Mouse (Mus musculus) splenic B cell, adult 2 months (primary cell): ENCODE data around the gene Elmo2.

ENCODE experiments used
- DNase-seq: peaks from one replicate; pipeline ENCODE4 v3.0.0-alpha.2; 2011; ENCODE audit warnings: low read depth, low spot score
- H3K27me3 ChIP-seq: 2 replicates; pipeline ENCODE4 v1.6.1; 2012; ENCODE audit warnings: mild to moderate bottlenecking, low read length, moderate library complexity, mixed read lengths; ENCODE audit not compliant: control insufficient read depth, poor library complexity, insufficient read depth, severe bottlenecking
- H3K36me3 ChIP-seq: 2 replicates; pipeline ENCODE4 v1.6.1; 2012; ENCODE audit warnings: mild to moderate bottlenecking, low read length, moderate library complexity, mixed read lengths; ENCODE audit not compliant: control insufficient read depth, poor library complexity, insufficient read depth, severe bottlenecking

Elmo2 gene

GRCm38 (mm10) chr2:165270858-165271257, 55.4 kb downstream of the Elmo2 start:
- Histone ChIP-seq H3K36me3 (no peaks in the 10 kb centered on the region), H3K27me3 (no peaks in the 10 kb centered on the region)
- DNase-seq, result peak; percentile 65

DNA sequence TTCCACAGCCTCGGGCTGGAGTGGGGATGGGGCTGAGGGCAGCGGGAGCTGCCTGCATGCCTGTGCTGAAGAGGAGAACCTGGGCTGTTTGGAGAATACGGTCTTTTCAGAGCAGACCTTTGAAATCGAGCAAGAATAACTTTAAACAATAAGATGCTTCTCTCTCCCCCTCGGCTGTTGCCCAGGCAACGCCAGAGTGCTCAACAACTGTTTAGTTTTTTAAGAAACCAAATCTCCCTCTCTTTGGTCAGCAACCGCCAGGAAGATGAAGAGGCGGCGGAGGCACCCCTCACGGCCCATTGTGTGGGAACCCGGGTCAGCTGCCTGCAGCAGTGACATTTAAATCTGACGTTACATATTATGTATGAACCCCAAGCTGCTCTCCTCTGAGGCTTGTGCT, 59.5 kb downstream of the Elmo2 start:
- H3K27me3 ChIP-seq, result no peaks in the 10 kb centered on the region
- no peak for DNase-seq
- no peaks in the 10 kb centered on the region for H3K36me3 ChIP-seq

DNA sequence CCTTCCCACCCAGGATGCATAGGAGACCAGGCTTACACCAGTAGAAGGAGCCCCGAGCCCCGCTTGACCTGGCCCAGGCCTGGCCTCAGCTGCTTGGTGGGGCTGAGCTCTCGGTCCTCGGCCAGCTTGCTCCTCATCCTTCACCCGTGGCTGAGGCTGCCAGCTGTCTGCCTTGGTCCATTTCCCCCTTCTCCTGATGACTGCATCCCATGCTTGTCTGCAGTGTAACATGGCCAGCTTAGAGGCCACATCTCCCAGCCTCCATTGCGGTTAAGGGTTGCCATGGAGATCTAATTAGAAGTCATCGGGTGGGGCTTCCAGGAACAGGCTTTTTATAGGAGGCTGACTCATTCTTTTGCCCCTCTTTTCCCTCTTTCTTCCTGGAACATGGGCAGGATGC, 62.4 kb downstream of the Elmo2 start:
- no peaks in the 10 kb centered on the region for H3K27me3 ChIP-seq
- DNase-seq, result no peak
- H3K36me3 ChIP-seq, result no peaks in the 10 kb centered on the region

DNA sequence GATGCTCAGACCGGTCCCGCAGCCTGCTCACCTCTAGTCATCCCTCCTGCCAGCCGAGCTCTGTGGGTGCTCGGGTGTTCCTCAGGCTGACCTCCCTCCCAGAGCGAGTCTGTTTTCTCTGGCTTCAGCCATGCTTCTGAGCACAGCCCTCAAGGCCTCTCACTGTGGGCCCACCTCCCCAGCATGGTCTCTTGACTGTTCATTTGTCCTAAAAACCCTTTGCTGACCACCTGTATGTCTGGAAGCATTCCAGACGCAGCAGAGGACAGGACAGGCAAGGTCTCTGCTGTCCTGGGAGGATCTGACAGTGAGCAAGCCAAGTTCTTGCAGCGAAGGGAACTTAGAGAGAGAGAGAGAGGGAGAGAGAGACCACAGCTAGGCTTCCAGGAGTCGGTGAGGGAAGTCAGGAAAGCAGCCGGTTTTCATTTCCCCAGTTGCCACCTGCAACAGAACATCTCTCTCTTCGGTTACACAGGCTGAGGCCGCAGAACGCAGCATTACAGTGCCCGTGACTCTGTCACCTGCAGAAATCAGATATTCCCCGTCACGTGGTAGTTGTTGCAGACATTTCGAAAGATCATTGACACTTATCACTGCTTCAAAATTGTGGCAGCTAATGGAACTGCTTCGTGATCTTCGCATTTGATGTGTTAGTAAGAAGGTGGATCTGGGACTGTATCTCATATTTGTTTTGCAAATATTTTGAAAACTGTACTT, 63.8 kb downstream of the Elmo2 start:
- Histone ChIP-seq H3K27me3 (no peaks in the 10 kb centered on the region), H3K36me3 (no peaks in the 10 kb centered on the region)
- DNase-seq, result no peak

GRCm38 (mm10) chr2:165259859-165260258, 66.4 kb downstream of the Elmo2 start:
- Histone ChIP-seq H3K36me3 (no peaks in the 10 kb centered on the region), H3K27me3 (no peaks in the 10 kb centered on the region)
- DNase-seq, result no peak

DNA sequence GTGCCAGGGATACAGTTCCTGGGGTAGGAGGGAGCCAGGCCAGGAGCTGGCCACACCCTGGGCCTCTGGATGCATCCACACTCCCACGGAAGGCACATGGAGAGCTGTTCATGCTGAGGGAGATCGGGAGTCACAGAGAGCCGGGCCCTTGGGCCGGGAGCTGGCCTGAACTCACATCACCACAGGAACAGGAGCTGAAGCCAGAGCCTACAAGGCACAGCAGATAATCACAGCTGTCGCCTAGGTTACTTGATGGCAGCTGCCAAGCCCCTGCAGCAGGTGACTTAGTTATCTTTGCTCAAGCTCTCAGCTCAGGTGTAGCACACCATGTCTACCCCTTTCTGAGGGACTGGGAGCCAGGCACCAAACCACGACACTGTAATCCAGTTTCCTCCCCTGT, 68.0 kb downstream of the Elmo2 start:
- no peaks in the 10 kb centered on the region for H3K36me3 ChIP-seq
- no peaks in the 10 kb centered on the region for H3K27me3 ChIP-seq
- no peak for DNase-seq

- no peaks in the 10 kb centered on the region for H3K36me3 ChIP-seq
These were observed 69.0 kb downstream of the Elmo2 start for GRCm38 (mm10) chr2:165257151-165257834.

GRCm38 (mm10) chr2:165256213-165256612, 70.1 kb downstream of the Elmo2 start:
- H3K36me3 ChIP-seq, result no peaks in the 10 kb centered on the region
- H3K27me3 ChIP-seq, result no peaks in the 10 kb centered on the region
- no peak for DNase-seq

More at GRCm38 (mm10) chr2:165257151-165257834, 69.0 kb downstream of the Elmo2 start:
- H3K27me3 ChIP-seq, result no peaks in the 10 kb centered on the region
- DNase-seq, result no peak

- no peaks in the 10 kb centered on the region for H3K27me3 ChIP-seq
- DNase-seq, result no peak
- no peaks in the 10 kb centered on the region for H3K36me3 ChIP-seq
These were observed 72.4 kb downstream of the Elmo2 start for GRCm38 (mm10) chr2:165253867-165254266.

DNA sequence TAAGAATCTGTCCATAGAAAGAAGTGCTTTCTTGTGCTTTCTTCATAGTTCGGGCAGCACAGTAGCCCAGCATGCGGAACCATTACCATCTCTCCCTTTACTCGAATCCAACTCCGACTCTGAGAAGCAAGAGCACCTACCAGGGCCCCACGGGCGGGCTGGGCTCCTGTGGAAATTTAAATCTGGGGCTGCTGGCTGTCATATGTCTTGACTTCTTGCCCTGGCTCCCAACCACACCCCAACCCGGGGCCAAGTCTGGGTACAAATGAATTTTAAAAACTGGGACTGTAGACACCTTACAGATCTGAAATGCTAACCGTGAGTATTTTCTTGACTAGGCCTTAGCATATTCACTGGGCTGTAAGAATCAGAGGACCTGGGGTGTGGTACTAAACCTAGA, 73.0 kb downstream of the Elmo2 start:
- no peak for DNase-seq
- H3K27me3 ChIP-seq, result no peaks in the 10 kb centered on the region; the same call in 1 of the 2 replicates
- H3K36me3 ChIP-seq, result no peaks in the 10 kb centered on the region

GRCm38 (mm10) chr2:165252801-165253200, 73.5 kb downstream of the Elmo2 start:
- no peak for DNase-seq
- Histone ChIP-seq H3K27me3 (no peaks in the 10 kb centered on the region; the same call in 1 of the 2 replicates), H3K36me3 (no peaks in the 10 kb centered on the region)

- Histone ChIP-seq H3K27me3 (no peaks in the 10 kb centered on the region; the same call in 1 of the 2 replicates), H3K36me3 (no peaks in the 10 kb centered on the region)
- no peak for DNase-seq
These were observed 73.9 kb downstream of the Elmo2 start for GRCm38 (mm10) chr2:165252381-165252780.

GRCm38 (mm10) chr2:165250903-165251302, 75.4 kb downstream of the Elmo2 start:
- H3K27me3 ChIP-seq, result no peaks in the 10 kb centered on the region; the same call in 1 of the 2 replicates
- no peak for DNase-seq
- H3K36me3 ChIP-seq, result no peaks in the 10 kb centered on the region

DNA sequence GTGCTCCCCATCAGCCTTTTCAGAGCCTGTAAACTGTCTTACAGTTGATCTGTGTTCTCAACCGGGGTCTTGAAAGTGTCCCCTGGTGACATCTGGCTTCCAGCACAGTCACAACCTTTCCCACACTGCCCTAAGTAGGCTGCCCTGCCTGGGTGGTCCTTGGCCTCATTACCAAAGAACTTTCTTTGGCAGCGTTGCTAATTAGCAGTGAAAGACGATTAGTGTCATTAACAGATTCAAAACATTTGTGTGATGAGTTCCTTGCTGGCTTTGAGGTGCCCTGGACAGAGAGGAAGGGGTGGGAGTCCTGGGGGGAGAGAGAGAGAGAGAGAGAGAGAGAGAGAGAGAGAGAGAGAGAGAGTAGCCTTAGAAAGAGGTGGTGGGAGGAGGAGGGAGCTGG, 77.3 kb downstream of the Elmo2 start:
- Histone ChIP-seq H3K27me3 (no peaks in the 10 kb centered on the region; the same call in 1 of the 2 replicates), H3K36me3 (no peaks in the 10 kb centered on the region)
- no peak for DNase-seq

- H3K36me3 ChIP-seq, result no peaks in the 10 kb centered on the region
- no peak for DNase-seq
- no peaks in the 10 kb centered on the region; the same call in 1 of the 2 replicates for H3K27me3 ChIP-seq
These were observed 79.9 kb downstream of the Elmo2 start for GRCm38 (mm10) chr2:165246349-165246748.
